Mouse (Mus musculus) kidney, postnatal 36 days (tissue): Measurements from ENCODE around the gene Rbms3.

Experiments
- DNase-seq, 2 experiments: peaks; one replicate each; pipeline ENCODE4 v3.0.0; 2021 to 2022; ENCODE audit warnings: mixed read lengths in 2 of 2

The Rbms3 gene

GRCm38 (mm10) chr9:116809260-116809659, 820.5 kb downstream of the Rbms3 start:
- no peak for DNase-seq

GRCm38 (mm10) chr9:116808401-116808800, 821.3 kb downstream of the Rbms3 start:
- DNase-seq = peak; percentile 11 to 66

GRCm38 (mm10) chr9:116807166-116808081, 822.3 kb downstream of the Rbms3 start:
- DNase-seq = peak in 1 of 2 experiments; percentile 3

GRCm38 (mm10) chr9:116803292-116803731, 826.4 kb downstream of the Rbms3 start:
- no peak for DNase-seq

GRCm38 (mm10) chr9:116802602-116803001, 827.1 kb downstream of the Rbms3 start:
- DNase-seq = peak in 1 of 2 experiments; percentile 16

GRCm38 (mm10) chr9:116795240-116795955, 834.3 kb downstream of the Rbms3 start:
- no peak for DNase-seq

GRCm38 (mm10) chr9:116791850-116792249, 837.9 kb downstream of the Rbms3 start:
- no peak for DNase-seq

- DNase-seq = no peak
Measured at GRCm38 (mm10) chr9:116786136-116787046, 843.3 kb downstream of the Rbms3 start.

- DNase-seq = peak in 1 of 2 experiments; percentile 23
Measured at GRCm38 (mm10) chr9:116771820-116772219, 857.9 kb downstream of the Rbms3 start.

GRCm38 (mm10) chr9:116769358-116770054, 860.2 kb downstream of the Rbms3 start:
- no peak for DNase-seq

GRCm38 (mm10) chr9:116762395-116763025, 867.2 kb downstream of the Rbms3 start:
- DNase-seq = peak; percentile 34 to 36

GRCm38 (mm10) chr9:116748857-116749584, 880.7 kb downstream of the Rbms3 start:
- DNase-seq = no peak

- DNase-seq = no peak
Measured at GRCm38 (mm10) chr9:116748346-116748745, 881.4 kb downstream of the Rbms3 start.

- DNase-seq = no peak
Measured at GRCm38 (mm10) chr9:116746871-116747270, 882.8 kb downstream of the Rbms3 start.

- no peak for DNase-seq
Measured at GRCm38 (mm10) chr9:116737786-116738185, 891.9 kb downstream of the Rbms3 start.

GRCm38 (mm10) chr9:116729172-116729571, 900.5 kb downstream of the Rbms3 start:
- DNase-seq = no peak

- DNase-seq = no peak
Measured at GRCm38 (mm10) chr9:116728655-116729054, 901.1 kb downstream of the Rbms3 start.

- DNase-seq = no peak
Measured at GRCm38 (mm10) chr9:116728093-116728492, 901.6 kb downstream of the Rbms3 start.

- no peak for DNase-seq
Measured at GRCm38 (mm10) chr9:116724581-116724980, 905.1 kb downstream of the Rbms3 start.

GRCm38 (mm10) chr9:116703119-116703518, 926.6 kb downstream of the Rbms3 start:
- no peak for DNase-seq

GRCm38 (mm10) chr9:116702611-116703010, 927.1 kb downstream of the Rbms3 start:
- DNase-seq = no peak
